Mouse (Mus musculus): ENCODE measurements around the gene Slc37a1. TPM values are rescaled to one million over a fixed set of nuclear protein-coding genes. Genes with fewer than 3 reads are reported as not detected.

The Slc37a1 gene
- polyA plus RNA-seq, 1 experiment, result 21.9 TPM

- Histone ChIP-seq H3K4me1 (ENCODE audit: control insufficient read depth, insufficient read depth, low read length) (no peaks in the 10 kb centered on the region; the same call in 1 of the 2 replicates), H3K27ac (ENCODE audit: control insufficient read depth, insufficient read depth, low read depth, low read length, poor library complexity) (no peak overlapping the region), H3K4me3 (replicated peaks; ENCODE audit: control insufficient read depth, low read depth, low read length) (no peak overlapping the region)
- no peak for TF ChIP-seq POLR2A (IDR thresholded peaks at IDR 0.05; ENCODE audit: borderline replicate concordance, control insufficient read depth, low read depth, low read length)
- TF ChIP-seq CTCF (IDR thresholded peaks at IDR 0.05; ENCODE audit: control insufficient read depth, insufficient read depth, low read length), result no peak
- 84% methylated on average over 5 of the region's 5 CpGs for WGBS
Observed at GRCm38 (mm10) chr17:31365586-31366166, 79.1 kb downstream of the Slc37a1 start.

GRCm38 (mm10) chr17:31370221-31370620 is 83.6 kb downstream of the Slc37a1 start:
- H3K27ac ChIP-seq (ENCODE audit: control insufficient read depth, insufficient read depth, low read depth, low read length, poor library complexity), result no peak overlapping the region

GRCm38 (mm10) chr17:31370931-31371330 is 84.3 kb downstream of the Slc37a1 start:
- Histone ChIP-seq H3K4me3 (replicated peaks; ENCODE audit: control insufficient read depth, low read depth, low read length) (no peak overlapping the region), H3K4me1 (ENCODE audit: control insufficient read depth, insufficient read depth, low read length) (no peaks in the 10 kb centered on the region; the same call in 1 of the 2 replicates), H3K27ac (ENCODE audit: control insufficient read depth, insufficient read depth, low read depth, low read length, poor library complexity) (no peak overlapping the region)
- TF ChIP-seq CTCF (IDR thresholded peaks at IDR 0.05; ENCODE audit: control insufficient read depth, insufficient read depth, low read length) (no peak), POLR2A (IDR thresholded peaks at IDR 0.05; ENCODE audit: borderline replicate concordance, control insufficient read depth, low read depth, low read length) (no peak)

More at GRCm38 (mm10) chr17:31370221-31370620, 83.6 kb downstream of the Slc37a1 start:
- no peak overlapping the region for H3K4me3 ChIP-seq (replicated peaks; ENCODE audit: control insufficient read depth, low read depth, low read length)
- 72% methylated on average over 2 of the region's 2 CpGs for WGBS
- TF ChIP-seq CTCF (IDR thresholded peaks at IDR 0.05; ENCODE audit: control insufficient read depth, insufficient read depth, low read length), result no peak
- no peak for TF ChIP-seq POLR2A (IDR thresholded peaks at IDR 0.05; ENCODE audit: borderline replicate concordance, control insufficient read depth, low read depth, low read length)
- no peaks in the 10 kb centered on the region; the same call in 1 of the 2 replicates for H3K4me1 ChIP-seq (ENCODE audit: control insufficient read depth, insufficient read depth, low read length)

- 15% methylated on average over 7 of the region's 7 CpGs for WGBS
- Histone ChIP-seq H3K27ac (ENCODE audit: control insufficient read depth, insufficient read depth, low read depth, low read length, poor library complexity) (no peak overlapping the region), H3K4me3 (replicated peaks; ENCODE audit: control insufficient read depth, low read depth, low read length) (no peak overlapping the region), H3K4me1 (ENCODE audit: control insufficient read depth, insufficient read depth, low read length) (no peaks in the 10 kb centered on the region)
- TF ChIP-seq POLR2A (IDR thresholded peaks at IDR 0.05; ENCODE audit: borderline replicate concordance, control insufficient read depth, low read depth, low read length) (no peak), CTCF (IDR thresholded peaks at IDR 0.05; ENCODE audit: control insufficient read depth, insufficient read depth, low read length) (peak; percentile 60)
Observed at GRCm38 (mm10) chr17:31377961-31378360, 91.4 kb downstream of the Slc37a1 start.

- TF ChIP-seq CTCF (IDR thresholded peaks at IDR 0.05; ENCODE audit: control insufficient read depth, insufficient read depth, low read length), result no peak
- TF ChIP-seq POLR2A (IDR thresholded peaks at IDR 0.05; ENCODE audit: borderline replicate concordance, control insufficient read depth, low read depth, low read length), result no peak
- WGBS, result 73% methylated on average over 10 of the region's 10 CpGs
- H3K27ac ChIP-seq (ENCODE audit: control insufficient read depth, insufficient read depth, low read depth, low read length, poor library complexity), result no peak overlapping the region
- no peak overlapping the region for H3K4me3 ChIP-seq (replicated peaks; ENCODE audit: control insufficient read depth, low read depth, low read length)
- no peaks in the 10 kb centered on the region for H3K4me1 ChIP-seq (ENCODE audit: control insufficient read depth, insufficient read depth, low read length)
Observed at GRCm38 (mm10) chr17:31378361-31378761, 91.8 kb downstream of the Slc37a1 start.

GRCm38 (mm10) chr17:31379086-31379485 is 92.5 kb downstream of the Slc37a1 start:
- Histone ChIP-seq H3K27ac (ENCODE audit: control insufficient read depth, insufficient read depth, low read depth, low read length, poor library complexity) (no peak overlapping the region), H3K4me3 (replicated peaks; ENCODE audit: control insufficient read depth, low read depth, low read length) (no peak overlapping the region), H3K4me1 (ENCODE audit: control insufficient read depth, insufficient read depth, low read length) (no peaks in the 10 kb centered on the region)
- no peak for TF ChIP-seq CTCF (IDR thresholded peaks at IDR 0.05; ENCODE audit: control insufficient read depth, insufficient read depth, low read length)
- no peak for TF ChIP-seq POLR2A (IDR thresholded peaks at IDR 0.05; ENCODE audit: borderline replicate concordance, control insufficient read depth, low read depth, low read length)
- 78% methylated on average over 1 of the region's 2 CpGs for WGBS

GRCm38 (mm10) chr17:31379863-31380262 is 93.3 kb downstream of the Slc37a1 start:
- WGBS, result 69% methylated on average over 8 of the region's 8 CpGs
- H3K27ac ChIP-seq (ENCODE audit: control insufficient read depth, insufficient read depth, low read depth, low read length, poor library complexity), result no peak overlapping the region
- H3K4me1 ChIP-seq (ENCODE audit: control insufficient read depth, insufficient read depth, low read length), result no peaks in the 10 kb centered on the region
- no peak overlapping the region for H3K4me3 ChIP-seq (replicated peaks; ENCODE audit: control insufficient read depth, low read depth, low read length)
- no peak for TF ChIP-seq CTCF (IDR thresholded peaks at IDR 0.05; ENCODE audit: control insufficient read depth, insufficient read depth, low read length)
- no peak for TF ChIP-seq POLR2A (IDR thresholded peaks at IDR 0.05; ENCODE audit: borderline replicate concordance, control insufficient read depth, low read depth, low read length)

GRCm38 (mm10) chr17:31383320-31383719 is 96.7 kb downstream of the Slc37a1 start:
- H3K4me3 ChIP-seq (replicated peaks; ENCODE audit: control insufficient read depth, low read depth, low read length), result no peak overlapping the region
- H3K27ac ChIP-seq (ENCODE audit: control insufficient read depth, insufficient read depth, low read depth, low read length, poor library complexity), result no peak overlapping the region
- H3K4me1 ChIP-seq (ENCODE audit: control insufficient read depth, insufficient read depth, low read length), result no peaks in the 10 kb centered on the region
- TF ChIP-seq CTCF (IDR thresholded peaks at IDR 0.05; ENCODE audit: control insufficient read depth, insufficient read depth, low read length), result no peak
- TF ChIP-seq POLR2A (IDR thresholded peaks at IDR 0.05; ENCODE audit: borderline replicate concordance, control insufficient read depth, low read depth, low read length), result no peak
- WGBS, result 73% methylated on average over 6 of the region's 6 CpGs

All from bone marrow, adult 2 months (tissue).